Comparison of ENCODE assay signal across 8 mouse cellular contexts in the genomic region with DNA sequence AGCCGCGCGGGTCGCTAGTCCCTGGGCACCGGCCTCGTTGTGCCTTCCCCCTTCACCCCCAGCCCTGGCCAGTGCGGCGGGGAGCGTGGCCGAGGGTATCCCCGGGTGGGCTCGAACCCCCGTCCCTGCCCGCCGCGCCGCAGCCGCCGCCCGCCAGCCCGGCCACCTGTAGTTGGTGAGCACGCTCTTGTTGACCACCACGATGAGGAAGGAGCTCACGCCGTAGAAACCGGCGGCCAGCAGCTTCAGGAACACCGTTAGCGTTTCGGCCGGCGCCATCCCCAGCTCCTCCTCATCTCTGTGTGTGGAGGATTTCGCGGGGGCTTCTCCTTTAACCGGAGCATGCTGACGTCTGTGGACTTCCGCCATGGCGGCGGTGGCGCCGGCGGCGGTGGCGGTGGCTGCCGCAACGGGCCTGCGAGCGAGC. TPM values are rescaled to one million over a fixed set of nuclear protein-coding genes. Genes with fewer than 3 reads are reported as not detected.
A peak's percentile ranks its signal among the peaks of the same experiment; 100 is the strongest.
DNase-seq lines count a peak whose midpoint lies in the region; ATAC-seq lines count a peak whose summit lies in the region.

No protein-coding gene starts in this region.

- no peaks in the 10 kb centered on the region for H3K9me3 ChIP-seq in intestine, embryonic 14.5 days (ENCODE audit: control insufficient read depth, low read length)

- peak overlapping the region; percentile 92 for H3K4me3 ChIP-seq in intestine, embryonic 14.5 days (ENCODE audit: low read depth, low read length)

- peak; percentile 63 for DNase-seq in ZHBTc4 (ENCODE audit: low read depth, low spot score)
- DNase-seq in embryo, embryonic 10.5 days (ENCODE audit: low spot score), result peak; percentile 68
- peak; percentile 71 for DNase-seq in gastrocnemius, postnatal 14 days
- peak; percentile 88 for DNase-seq in intestine, embryonic 14.5 days (ENCODE audit: low spot score)
- peak; percentile 76 to 80 for DNase-seq in left cerebral cortex, postnatal 25 days (ENCODE audit: low spot score in 2 of 2)
- DNase-seq in mesoderm, embryonic 11.5 days (ENCODE audit: low read depth, low spot score), result peak; percentile 55
- peak; percentile 81 for DNase-seq in right cerebral cortex, postnatal 25 days
- DNase-seq in urinary bladder, postnatal 4 days (ENCODE audit: low spot score in 2 of 2), result peak; percentile 68 to 70

- H3K27ac ChIP-seq in intestine, embryonic 14.5 days (ENCODE audit: low read depth), result peak overlapping the region; percentile 95

- H3K27me3 ChIP-seq in intestine, embryonic 14.5 days (replicated peaks; ENCODE audit: control insufficient read depth, insufficient read depth, low read length), result no peaks in the 10 kb centered on the region

- peaks cover 16% of the 10 kb centered on the region; the same call in 1 of the 2 replicates for H3K4me1 ChIP-seq in intestine, embryonic 14.5 days (replicated peaks; ENCODE audit: control insufficient read depth, insufficient read depth, low read length)

- H3K9ac ChIP-seq in intestine, embryonic 14.5 days (ENCODE audit: low read length), result peak overlapping the region; percentile 98

- peak overlapping the region; percentile 57 for H3K4me2 ChIP-seq in intestine, embryonic 14.5 days (ENCODE audit: low read length)

- WGBS in intestine, embryonic 14.5 days, result under 1% methylated on average over 44 of the region's 48 CpGs

- intact Hi-C loops in gastrocnemius, postnatal 14 days (cut with DNase I; ENCODE audit: low total_unique reads), result no loop called here
- intact Hi-C loops in left cerebral cortex, postnatal 25 days (cut with DNase I), result loop anchor here (2.0 to 10.0 kb wide), 4 partner anchors 37 to 130 kb away; a partner anchor contains a TSS

- peak; percentile 74 for ATAC-seq in intestine, embryonic 14.5 days (replicated peaks; ENCODE audit: low FRiP score, low TSS enrichment, low read depth)

- H3K36me3 ChIP-seq in intestine, embryonic 14.5 days (ENCODE audit: control insufficient read depth, insufficient read depth, low read length), result peaks cover 14% of the 10 kb centered on the region

RNA-seq across cellular contexts. Expression of a gene that starts 0.5 kb away (rescaled TPM):
- total RNA-seq in gastrocnemius, postnatal 14 days (2021), result 1 to 10 TPM; 3.2 to 5.0 TPM
- 9.4 and 9.7 TPM in 2 replicates for polyA plus RNA-seq in intestine, embryonic 14.5 days (2014; fragmentation: Nextera tagmentation; extraction: Ambion mirVana)
- total RNA-seq in left cerebral cortex, postnatal 25 days (2021), result 10 to 100 TPM; 12.1 to 13.5 TPM

Comparison
In these comparisons a context has a peak if more than half of its experiments do, and no peak if none do; other contexts are left out.
1. Peak in every context shown above with its lines: DNase-seq, ATAC-seq, H3K4me3 ChIP-seq and H3K27ac ChIP-seq.